Comparison of ENCODE assay signal across 9 mouse cellular contexts in the genomic region with DNA sequence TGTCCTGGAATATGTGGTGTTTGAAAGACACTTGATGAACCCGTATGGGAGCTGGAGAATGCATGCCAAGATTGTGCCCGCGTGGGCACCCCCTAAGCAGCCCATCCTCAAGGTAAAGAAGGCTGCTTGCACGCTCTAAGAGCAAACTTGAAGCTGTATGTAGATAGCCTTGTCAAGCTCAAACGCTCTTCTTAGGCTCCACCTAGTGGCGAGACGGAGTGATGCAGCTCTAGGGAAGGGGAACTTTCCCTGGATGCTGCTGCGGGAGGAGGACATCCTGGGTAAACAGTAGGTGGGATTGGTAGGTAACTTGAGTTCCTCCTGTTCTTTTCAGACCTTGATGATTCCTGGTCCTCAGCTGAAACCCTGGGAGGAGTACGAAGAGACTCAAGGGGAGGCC. TPM values are rescaled to one million over a fixed set of nuclear protein-coding genes. Genes with fewer than 3 reads are reported as not detected.
DNase-seq lines count a peak whose midpoint lies in the region; ATAC-seq lines count a peak whose summit lies in the region.
"Had no signal": no experiment of that assay in that cellular context is flagged by ENCODE, and none has a peak within 500 bp of the region (broad histone marks: within the 10 kb centered on the region; RNA-seq: fewer than 3 reads in every experiment).

No protein-coding gene starts in this region.

- DNase-seq in urinary bladder, postnatal 14 days (ENCODE audit: low spot score) = peak; percentile 70
- DNase-seq in urinary bladder, postnatal 10 days (ENCODE audit: low spot score) = no peak
- DNase-seq in embryo, embryonic 9.5 days (ENCODE audit: extremely low spot score) = peak; percentile 69
- peak; percentile 82 for DNase-seq in kidney, postnatal 10 days
- DNase-seq in lung, postnatal 25 days (ENCODE audit: low spot score) = peak; percentile 58
- DNase-seq in splenic B cell, adult 2 months (ENCODE audit: low read depth, low spot score) = peak; percentile 73

- H3K4me1 ChIP-seq in forebrain, embryonic 13.5 days = no peaks in the 10 kb centered on the region
- no peaks in the 10 kb centered on the region for H3K4me1 ChIP-seq in forebrain, embryonic 12.5 days
- H3K4me1 ChIP-seq: limb, embryonic 15.5 days had no signal

- 24% methylated on average over 9 of the region's 9 CpGs for WGBS in forebrain, embryonic 13.5 days
- WGBS in forebrain, embryonic 12.5 days = 26% methylated on average over 9 of the region's 9 CpGs

- no peak overlapping the region for H3K4me2 ChIP-seq in forebrain, embryonic 13.5 days
- no peak overlapping the region for H3K4me2 ChIP-seq in forebrain, embryonic 12.5 days
- H3K4me2 ChIP-seq: limb, embryonic 15.5 days had no signal

- no peak overlapping the region for H3K9ac ChIP-seq in forebrain, embryonic 13.5 days
- no peak overlapping the region for H3K9ac ChIP-seq in forebrain, embryonic 12.5 days
- H3K9ac ChIP-seq: limb, embryonic 15.5 days had no signal

- ATAC-seq in forebrain, embryonic 13.5 days = 0 out of 2 replicates have a peak, but pooled peaks have one; percentile 24
- ATAC-seq in forebrain, embryonic 12.5 days (ENCODE audit: low FRiP score) = no peak

- no peaks in the 10 kb centered on the region for H3K9me3 ChIP-seq in forebrain, embryonic 13.5 days (replicated peaks)
- H3K9me3 ChIP-seq in forebrain, embryonic 12.5 days = no peaks in the 10 kb centered on the region
- H3K9me3 ChIP-seq: limb, embryonic 15.5 days had no signal

- H3K36me3 ChIP-seq in forebrain, embryonic 13.5 days (ENCODE audit: poor library complexity, severe bottlenecking) = peaks cover 77% of the 10 kb centered on the region
- H3K36me3 ChIP-seq in forebrain, embryonic 12.5 days (replicated peaks) = peaks cover 71% of the 10 kb centered on the region
- peaks cover 6% of the 10 kb centered on the region; the same call in 1 of the 2 replicates for H3K36me3 ChIP-seq in splenic B cell, adult 2 months (ENCODE audit: control insufficient read depth, insufficient read depth, low read length, poor library complexity, severe bottlenecking)

- H3K27ac ChIP-seq in forebrain, embryonic 13.5 days = no peak overlapping the region
- no peak overlapping the region for H3K27ac ChIP-seq in forebrain, embryonic 12.5 days
- H3K27ac ChIP-seq: limb, embryonic 15.5 days had no signal

- no peaks in the 10 kb centered on the region for H3K27me3 ChIP-seq in forebrain, embryonic 13.5 days
- H3K27me3 ChIP-seq in forebrain, embryonic 12.5 days = no peaks in the 10 kb centered on the region
- H3K27me3 ChIP-seq in splenic B cell, adult 2 months (ENCODE audit: control insufficient read depth, insufficient read depth, low read length, poor library complexity, severe bottlenecking) = no peaks in the 10 kb centered on the region
- H3K27me3 ChIP-seq: limb, embryonic 15.5 days had no signal

- H3K4me3 ChIP-seq in forebrain, embryonic 13.5 days = no peak overlapping the region
- no peak overlapping the region for H3K4me3 ChIP-seq in forebrain, embryonic 12.5 days (replicated peaks)
- H3K4me3 ChIP-seq: limb, embryonic 15.5 days had no signal

RNA-seq across cellular contexts. Expression of gene Mrpl45, which starts 12.6 kb away (rescaled TPM):
- 47.4 and 49.1 TPM in 2 replicates for polyA plus RNA-seq in forebrain, embryonic 13.5 days (2015; fragmentation: Nextera tagmentation; extraction: Ambion mirVana)
- 51.3 and 53.3 TPM in 2 replicates for polyA plus RNA-seq in forebrain, embryonic 12.5 days (2016; fragmentation: Nextera tagmentation; extraction: Ambion mirVana)

RNA-seq across cellular contexts. Expression of gene Gpr179, which starts 23.7 kb away (rescaled TPM):
- polyA plus RNA-seq in forebrain, embryonic 13.5 days (2015; fragmentation: Nextera tagmentation; extraction: Ambion mirVana) = 0.19 and 0.25 TPM in 2 replicates
- polyA plus RNA-seq in forebrain, embryonic 12.5 days (2016; fragmentation: Nextera tagmentation; extraction: Ambion mirVana) = 0.11 and 0.22 TPM in 2 replicates

RNA-seq across cellular contexts. Expression of gene Socs7, which starts 34.2 kb away (rescaled TPM):
- 7.7 and 8.6 TPM in 2 replicates for polyA plus RNA-seq in forebrain, embryonic 13.5 days (2015; fragmentation: Nextera tagmentation; extraction: Ambion mirVana)
- polyA plus RNA-seq in forebrain, embryonic 12.5 days (2016; fragmentation: Nextera tagmentation; extraction: Ambion mirVana) = 7.9 and 8.0 TPM in 2 replicates

RNA-seq across cellular contexts. Expression of gene Npepps, which starts 47.7 kb away (rescaled TPM):
- polyA plus RNA-seq in forebrain, embryonic 13.5 days (2015; fragmentation: Nextera tagmentation; extraction: Ambion mirVana) = 131 and 140 TPM in 2 replicates
- 138 and 146 TPM in 2 replicates for polyA plus RNA-seq in forebrain, embryonic 12.5 days (2016; fragmentation: Nextera tagmentation; extraction: Ambion mirVana)
